Mouse (Mus musculus) brain, embryonic 14.5 days (tissue): ENCODE results near the gene Kcnip1.

Experiments
- CTCF ChIP-seq: fragments of 200-500 bp; IDR thresholded peaks from 2 replicates; pipeline ENCODE4 v1.5.1; 2012; ENCODE audit warnings: inconsistent platforms, mild to moderate bottlenecking, moderate library complexity, borderline replicate concordance; ENCODE audit not compliant: insufficient read depth, insufficient read length; ENCODE audit errors: extremely low read depth
- POLR2A ChIP-seq: fragments of 200-500 bp; IDR thresholded peaks from 2 replicates; pipeline ENCODE4 v1.6.1; 2012; ENCODE audit warnings: mild to moderate bottlenecking, inconsistent platforms, borderline replicate concordance; ENCODE audit not compliant: poor library complexity, insufficient read depth, insufficient read length, severe bottlenecking; ENCODE audit errors: extremely low read depth

DNA sequence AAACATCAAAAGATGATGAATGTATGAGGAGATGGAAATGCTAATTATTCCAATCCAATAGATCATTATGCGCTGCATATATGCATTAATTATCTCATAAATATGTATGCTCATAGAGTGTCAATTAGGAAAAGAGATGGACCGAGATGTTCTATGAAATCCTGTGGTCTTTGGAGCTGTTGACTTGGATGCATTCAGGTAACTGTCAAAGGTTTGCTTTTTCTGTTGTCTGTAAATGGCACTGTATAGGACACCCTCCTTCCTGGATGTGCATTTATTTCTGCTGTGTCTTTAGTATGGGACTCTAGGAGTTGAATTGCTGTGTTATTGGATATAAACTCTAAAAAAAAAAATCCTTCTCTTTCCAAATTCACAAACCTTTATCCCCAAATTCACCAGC is 220.9 kb downstream of the Kcnip1 start:
- no peak for TF ChIP-seq POLR2A
- no peak for TF ChIP-seq CTCF
